Comparison of ENCODE assay signal across 20 mouse cellular contexts in genomic region chr9:83386264-83386855, GRCm38 (mm10). TPM values are rescaled to one million over a fixed set of nuclear protein-coding genes. Genes with fewer than 3 reads are reported as not detected.
DNase-seq lines count a peak whose midpoint lies in the region; ATAC-seq lines count a peak whose summit lies in the region.
"Had no signal": no experiment of that assay in that cellular context is flagged by ENCODE, and none has a peak within 500 bp of the region (broad histone marks: within the 10 kb centered on the region; RNA-seq: fewer than 3 reads in every experiment).

No protein-coding gene starts in this region.

- peaks cover 14% of the 10 kb centered on the region; the same call in 1 of the 2 replicates for H3K4me1 ChIP-seq in heart, embryonic 12.5 days (replicated peaks)
- peaks cover 17% of the 10 kb centered on the region; the same call in 1 of the 2 replicates for H3K4me1 ChIP-seq in heart, embryonic 10.5 days
- H3K4me1 ChIP-seq in neural tube, embryonic 13.5 days (replicated peaks): peaks cover 10% of the 10 kb centered on the region; the same call in 1 of the 2 replicates
- H3K4me1 ChIP-seq in midbrain, embryonic 14.5 days (ENCODE audit: control insufficient read depth, insufficient read depth, low read length): peaks cover 5% of the 10 kb centered on the region; the same call in 1 of the 2 replicates
- H3K4me1 ChIP-seq: limb, embryonic 15.5 days had no signal

- WGBS in heart, embryonic 12.5 days: 73% methylated on average over 5 of the region's 5 CpGs
- WGBS in heart, embryonic 10.5 days: 73% methylated on average over 5 of the region's 5 CpGs
- WGBS in neural tube, embryonic 13.5 days: 80% methylated on average over 5 of the region's 5 CpGs
- 79% methylated on average over 5 of the region's 5 CpGs for WGBS in midbrain, embryonic 14.5 days

- 0 out of 2 replicates have a peak, but pooled peaks have one; percentile 39 for ATAC-seq in heart, embryonic 12.5 days (ENCODE audit: insufficient number of reproducible peaks, low FRiP score)
- ATAC-seq in neural tube, embryonic 13.5 days (ENCODE audit: low read depth): no peak
- 0 out of 2 replicates have a peak, but pooled peaks have one; percentile 12 for ATAC-seq in midbrain, embryonic 14.5 days (ENCODE audit: low FRiP score, low TSS enrichment)

- H3K4me2 ChIP-seq in heart, embryonic 12.5 days: no peak overlapping the region
- H3K4me2 ChIP-seq in neural tube, embryonic 13.5 days: no peak overlapping the region
- H3K4me2 ChIP-seq in midbrain, embryonic 14.5 days (ENCODE audit: low read length): no peak overlapping the region
- H3K4me2 ChIP-seq: forebrain, embryonic 12.5 days; heart, embryonic 13.5 days; limb, embryonic 15.5 days had no signal

- no peak overlapping the region for H3K4me3 ChIP-seq in heart, embryonic 12.5 days
- no peak overlapping the region for H3K4me3 ChIP-seq in heart, embryonic 10.5 days
- no peak overlapping the region for H3K4me3 ChIP-seq in neural tube, embryonic 13.5 days
- no peak overlapping the region for H3K4me3 ChIP-seq in midbrain, embryonic 14.5 days (replicated peaks; ENCODE audit: low read depth, low read length)
- H3K4me3 ChIP-seq: forebrain, embryonic 12.5 days; heart, embryonic 13.5 days; limb, embryonic 15.5 days had no signal

- no peaks in the 10 kb centered on the region for H3K9me3 ChIP-seq in heart, embryonic 12.5 days (replicated peaks)
- no peaks in the 10 kb centered on the region for H3K9me3 ChIP-seq in heart, embryonic 10.5 days
- H3K9me3 ChIP-seq in neural tube, embryonic 13.5 days: no peaks in the 10 kb centered on the region
- no peaks in the 10 kb centered on the region for H3K9me3 ChIP-seq in midbrain, embryonic 14.5 days (ENCODE audit: control insufficient read depth, low read length)
- H3K9me3 ChIP-seq: forebrain, embryonic 12.5 days; heart, embryonic 13.5 days; limb, embryonic 15.5 days had no signal

- no peaks in the 10 kb centered on the region for H3K27me3 ChIP-seq in heart, embryonic 12.5 days (replicated peaks)
- no peaks in the 10 kb centered on the region for H3K27me3 ChIP-seq in heart, embryonic 10.5 days (ENCODE audit: insufficient read depth, poor library complexity, severe bottlenecking)
- H3K27me3 ChIP-seq in neural tube, embryonic 13.5 days: no peaks in the 10 kb centered on the region
- no peaks in the 10 kb centered on the region for H3K27me3 ChIP-seq in midbrain, embryonic 14.5 days (ENCODE audit: control insufficient read depth, insufficient read depth, low read length)
- H3K27me3 ChIP-seq: forebrain, embryonic 12.5 days; heart, embryonic 13.5 days; limb, embryonic 15.5 days had no signal

- no peaks in the 10 kb centered on the region for H3K36me3 ChIP-seq in heart, embryonic 12.5 days
- no peaks in the 10 kb centered on the region for H3K36me3 ChIP-seq in heart, embryonic 10.5 days
- no peaks in the 10 kb centered on the region for H3K36me3 ChIP-seq in neural tube, embryonic 13.5 days
- no peaks in the 10 kb centered on the region for H3K36me3 ChIP-seq in midbrain, embryonic 14.5 days (ENCODE audit: control insufficient read depth, insufficient read depth, low read length)
- H3K36me3 ChIP-seq: forebrain, embryonic 12.5 days; heart, embryonic 13.5 days; limb, embryonic 15.5 days had no signal

- no peak for DNase-seq in heart, embryonic 10.5 days (ENCODE audit: low spot score)
- no peak for DNase-seq in neural tube, embryonic 10.5 days (ENCODE audit: extremely low spot score, low spot score)
- no peak for DNase-seq in midbrain, embryonic 14.5 days
- DNase-seq in embryo, embryonic 9.5 days (ENCODE audit: extremely low spot score): no peak
- DNase-seq in layer of hippocampus, postnatal 36 days: no peak
- DNase-seq: adrenal gland, postnatal 14 days; B cell, adult 2 months; cerebellum, adult 18-20 months; heart, postnatal 4 days; kidney, adult 11 months; kidney, postnatal 4 days; lung, postnatal 10 days; retina, postnatal 1 day; right cerebral cortex, postnatal 4 days; thymus, adult 2 months had no signal

- H3K9ac ChIP-seq in heart, embryonic 12.5 days: no peak overlapping the region
- no peak overlapping the region for H3K9ac ChIP-seq in neural tube, embryonic 13.5 days
- H3K9ac ChIP-seq in midbrain, embryonic 14.5 days (replicated peaks; ENCODE audit: low read length): no peak overlapping the region
- H3K9ac ChIP-seq: forebrain, embryonic 12.5 days; heart, embryonic 13.5 days; limb, embryonic 15.5 days had no signal

- no peak overlapping the region for H3K27ac ChIP-seq in heart, embryonic 12.5 days (ENCODE audit: poor library complexity, severe bottlenecking)
- H3K27ac ChIP-seq in heart, embryonic 10.5 days: no peak overlapping the region
- peak overlapping the region; percentile 33 for H3K27ac ChIP-seq in neural tube, embryonic 13.5 days (replicated peaks)
- peak overlapping the region; percentile 38 for H3K27ac ChIP-seq in midbrain, embryonic 14.5 days (replicated peaks; ENCODE audit: low read depth, low read length)
- H3K27ac ChIP-seq: forebrain, embryonic 12.5 days; heart, embryonic 13.5 days; limb, embryonic 15.5 days had no signal

RNA-seq across cellular contexts. Expression of gene Lca5, which starts 54.6 kb away (rescaled TPM):
- polyA plus RNA-seq in heart, embryonic 12.5 days (2016; fragmentation: Nextera tagmentation; extraction: Ambion mirVana): 14.5 and 15.8 TPM in 2 replicates
- 15.9 and 16.0 TPM in 2 replicates for polyA plus RNA-seq in heart, embryonic 10.5 days (2016; fragmentation: Nextera tagmentation; extraction: Ambion mirVana)
- polyA plus RNA-seq in neural tube, embryonic 13.5 days (2015; fragmentation: Nextera tagmentation; extraction: Ambion mirVana): 15.0 and 19.5 TPM in 2 replicates
- polyA plus RNA-seq in midbrain, embryonic 14.5 days (2014; fragmentation: Nextera tagmentation; extraction: Ambion mirVana): 19.6 and 23.5 TPM in 2 replicates
- total RNA-seq in layer of hippocampus, postnatal 36 days (2021): 10 to 100 TPM; 13.4 to 16.1 TPM

Comparison
In these comparisons a context has a peak if more than half of its experiments do, and no peak if none do; other contexts are left out.
1. H3K27ac ChIP-seq: peak in neural tube, embryonic 13.5 days (single experiment) and midbrain, embryonic 14.5 days (single experiment); none in heart, embryonic 12.5 days (single experiment) and heart, embryonic 10.5 days (single experiment).